Mouse (Mus musculus) megakaryocyte, adult 5-6 weeks (primary cell): ENCODE measurements around the gene Arhgdia. TPM values are rescaled to one million over a fixed set of nuclear protein-coding genes. Genes with fewer than 3 reads are reported as not detected.

Experiments used
- ATAC-seq: 2 replicates; pipeline ENCODE4 v1.8.0; 2016; ENCODE audit warnings: mild to moderate bottlenecking, inconsistent platforms; ENCODE audit not compliant: poor library complexity, severe bottlenecking
- total RNA-seq, 2 experiments: library from RNA; stranded (forward) in 1 of 2; stranded (reverse) in 1 of 2; fragments of 153-499, 151-499 nt in 1 of 2; fragments of 221-1000, 200-1000 nt in 1 of 2; gene quantifications; 2 replicates each; pipeline versions ENCODE4 v1.2.3 to v1.2.4; 2015 to 2017

Arhgdia gene
- total RNA-seq (2015) (506 and 521 TPM in 2 replicates), total RNA-seq (2017) (226 and 275 TPM in 2 replicates)

DNA sequence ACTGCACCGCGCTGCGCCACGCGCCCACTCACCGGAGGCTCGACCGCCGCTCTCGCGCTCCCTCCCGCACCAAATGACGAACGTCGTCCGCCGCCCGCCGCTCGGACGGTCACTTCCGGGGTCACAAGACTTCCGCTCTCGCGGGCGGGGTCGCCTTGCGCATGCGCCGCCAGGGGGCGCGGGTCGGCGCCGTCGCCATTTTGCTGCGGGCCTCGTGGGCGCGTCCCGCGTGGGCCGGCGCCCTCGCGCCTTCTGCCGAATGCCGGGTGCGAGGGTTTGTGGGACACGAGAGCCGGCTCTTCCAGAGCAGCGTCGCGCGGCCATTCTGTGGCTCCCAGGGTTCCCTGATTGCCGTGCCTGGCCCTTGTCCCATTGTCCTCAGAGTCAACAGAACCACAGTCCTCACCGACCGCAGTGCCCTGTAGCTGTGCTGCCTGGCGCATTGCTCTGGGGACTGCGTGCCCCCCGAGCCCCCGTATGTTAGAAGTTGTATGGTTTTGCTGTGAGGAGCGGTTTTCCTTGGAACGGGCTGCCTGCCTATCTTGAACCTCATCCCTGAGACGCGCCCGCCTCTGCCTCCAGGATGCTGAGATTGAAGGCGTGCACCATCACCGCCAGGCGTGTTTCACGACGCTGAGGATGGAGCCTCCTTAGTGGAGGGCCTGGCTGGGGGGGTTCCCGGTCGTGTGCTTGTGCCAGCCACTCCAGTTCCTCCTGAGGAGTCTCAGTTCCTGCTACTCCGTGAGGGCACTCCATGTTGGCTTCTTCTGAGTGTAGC is at the start of gene Arhgdia:
TSS of gene Arhgdia (minus strand) at position 135 of the 778 bp plus-strand sequence.
- peak; percentile 46 for ATAC-seq

DNA sequence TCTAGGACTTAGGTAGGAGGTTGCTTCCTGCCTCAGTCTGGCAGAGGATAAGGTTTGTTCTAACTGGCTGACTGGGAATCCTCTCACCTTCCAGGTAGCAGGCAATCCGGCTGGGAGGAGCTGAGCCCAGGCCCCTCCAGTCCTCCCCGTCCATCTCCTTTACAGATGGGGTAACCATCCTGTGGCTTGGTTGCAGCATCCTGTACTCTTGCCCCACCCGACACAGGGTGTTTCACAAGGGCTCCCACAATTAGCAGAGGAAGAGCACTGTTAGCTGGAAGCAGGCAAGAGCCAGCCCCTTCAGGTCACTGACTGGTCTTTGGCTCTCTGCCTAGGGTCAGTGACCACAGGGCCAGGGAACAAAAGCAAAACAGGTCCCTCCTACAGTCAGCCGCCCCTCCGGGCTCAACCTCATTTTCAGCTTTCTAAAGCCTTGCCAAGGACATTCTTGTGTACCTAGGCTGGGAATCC is 49.0 kb upstream of the Arhgdia start:
- peak; percentile 53 for ATAC-seq

- ATAC-seq: peak; percentile 3; the same call in 1 of the 2 replicates
These were observed 48.5 kb upstream of the Arhgdia start for GRCm38 (mm10) chr11:120629911-120630310.

GRCm38 (mm10) chr11:120629341-120629730 is 47.9 kb upstream of the Arhgdia start:
- peak; percentile 29 for ATAC-seq

- no peak for ATAC-seq
These were observed 47.3 kb upstream of the Arhgdia start for GRCm38 (mm10) chr11:120628601-120629340.

DNA sequence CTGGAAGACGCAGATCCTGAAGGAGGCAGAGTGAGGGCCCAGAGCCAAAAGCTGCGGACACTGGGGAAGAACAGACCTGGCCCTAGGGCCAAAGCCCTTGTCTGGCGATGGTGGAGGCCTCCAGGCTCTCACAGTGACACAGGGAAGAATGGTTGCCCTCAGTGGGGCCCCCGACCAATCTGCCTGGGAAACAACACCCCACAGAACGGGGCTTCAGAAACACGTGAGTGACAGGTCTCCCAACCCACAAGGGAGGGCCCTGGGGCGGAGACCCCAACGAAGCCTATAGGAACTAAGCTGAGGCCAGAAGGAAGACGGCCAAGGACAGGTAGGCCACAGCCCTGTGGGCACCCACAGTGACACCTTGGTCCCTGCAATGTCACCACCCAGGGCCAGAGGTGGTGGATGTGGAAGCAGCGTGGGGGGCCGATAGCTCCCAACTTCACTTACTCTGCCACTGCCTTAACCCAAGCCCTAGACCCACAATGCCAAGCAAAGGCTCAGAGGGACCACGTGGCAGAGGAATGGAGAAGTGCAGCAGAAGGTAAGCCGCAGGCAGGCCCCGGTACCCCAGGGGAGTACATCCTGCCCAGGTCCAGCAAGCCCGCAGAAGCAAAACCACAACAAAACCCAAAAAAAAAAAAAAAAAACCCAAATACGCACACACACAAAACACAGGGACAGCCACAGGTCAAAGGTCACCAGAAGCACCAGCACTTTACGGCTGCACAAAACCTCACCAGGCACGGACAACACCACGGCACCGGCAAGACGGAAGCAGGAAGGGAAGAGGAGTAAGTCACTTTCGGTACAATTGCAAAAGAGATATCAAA is 46.3 kb upstream of the Arhgdia start:
- ATAC-seq: peak; percentile 41

DNA sequence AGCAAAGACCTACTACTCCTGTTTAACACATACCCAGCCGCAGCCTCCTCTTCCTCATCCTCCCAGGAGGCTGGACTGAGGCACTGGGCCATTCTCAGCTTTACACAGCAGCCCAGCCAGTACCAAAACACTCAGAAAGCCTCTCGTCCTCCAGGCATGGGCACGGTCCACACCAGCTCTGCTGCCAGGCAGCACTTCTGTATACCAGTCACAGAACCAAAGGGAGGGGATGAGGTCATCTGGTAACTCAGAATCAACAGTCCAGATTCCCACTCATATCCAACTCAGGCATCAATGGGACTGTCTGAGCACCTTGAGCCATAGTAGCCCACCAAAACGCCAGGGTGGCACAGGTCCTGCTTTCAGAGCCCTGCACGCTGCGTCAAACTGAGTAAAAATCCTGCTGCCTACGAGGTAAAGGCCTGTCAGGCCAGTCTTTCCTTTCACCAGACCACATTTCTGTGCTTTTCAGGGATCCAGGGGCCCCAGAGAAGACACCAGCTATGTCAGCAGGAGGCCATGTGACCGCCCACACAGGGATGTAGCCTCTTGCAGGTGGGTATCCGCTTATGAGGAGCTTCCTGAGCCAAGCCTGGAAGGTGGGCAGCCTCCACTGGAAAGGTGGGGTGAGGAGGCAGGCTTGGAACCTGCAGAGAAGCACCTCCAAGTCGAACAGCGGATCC is 45.5 kb upstream of the Arhgdia start:
- ATAC-seq: no peak

GRCm38 (mm10) chr11:120625152-120625775 is 43.8 kb upstream of the Arhgdia start, which contains the start of gene Sirt7:
Gene Sirt7 (minus strand): TSS chr11:120625240.
- ATAC-seq: no peak

GRCm38 (mm10) chr11:120624680-120625111 is 43.3 kb upstream of the Arhgdia start:
- peak; percentile 43 for ATAC-seq

DNA sequence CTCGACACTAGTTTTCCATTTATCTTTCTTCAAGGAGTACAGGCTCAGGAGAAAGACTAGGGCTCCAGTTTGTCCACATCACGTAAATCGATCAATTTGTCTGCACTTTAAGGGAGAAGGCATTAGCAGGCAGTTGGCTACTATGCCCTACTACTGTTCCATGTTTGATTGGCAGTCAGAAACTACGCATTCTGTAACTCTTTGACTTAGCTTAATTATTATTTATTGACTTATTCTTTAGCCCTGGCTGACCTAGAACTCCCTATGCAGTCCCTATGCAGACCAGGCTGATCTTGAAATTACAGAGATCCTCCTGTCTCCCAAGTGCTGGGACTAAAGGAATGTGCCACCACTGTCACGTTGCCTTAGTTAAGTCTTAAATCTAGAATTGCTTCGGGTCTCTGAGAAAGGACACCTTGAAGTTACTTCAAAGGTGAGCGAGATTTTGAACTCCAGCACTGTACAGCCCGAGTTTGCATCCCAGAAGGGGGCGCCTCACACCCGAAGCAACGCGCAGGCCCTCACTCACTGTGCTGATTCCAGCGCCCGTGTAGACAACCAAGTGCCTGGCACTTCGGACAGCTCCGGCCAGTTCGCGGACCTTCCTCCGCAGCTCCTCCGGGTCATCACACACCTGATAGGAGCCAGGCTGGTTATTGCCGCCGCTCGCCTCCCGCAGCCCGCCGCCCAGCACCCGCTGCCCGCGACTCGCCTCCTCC is 42.7 kb upstream of the Arhgdia start:
- peak; percentile 39 for ATAC-seq

GRCm38 (mm10) chr11:120622805-120623204 is 41.4 kb upstream of the Arhgdia start:
- ATAC-seq: no peak

DNA sequence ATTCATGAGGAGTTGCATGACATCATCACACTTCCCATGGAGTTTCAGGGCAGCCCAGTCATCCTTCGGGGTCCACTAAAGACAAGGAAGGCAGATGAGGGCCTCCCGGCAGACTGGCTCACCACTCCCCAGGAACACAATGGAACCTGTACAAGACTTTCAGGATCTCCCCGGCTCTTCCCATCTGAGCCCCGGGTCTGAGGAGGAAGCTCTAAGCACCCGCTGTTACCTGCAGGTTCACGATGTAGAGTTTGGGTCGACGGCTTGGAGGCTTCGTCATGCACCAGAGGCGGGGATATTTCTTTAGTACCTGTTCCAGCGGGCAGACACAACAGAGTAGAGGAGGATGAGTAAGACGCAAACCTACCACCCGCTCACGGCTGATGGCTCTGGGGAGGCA is 38.8 kb upstream of the Arhgdia start:
- no peak for ATAC-seq

DNA sequence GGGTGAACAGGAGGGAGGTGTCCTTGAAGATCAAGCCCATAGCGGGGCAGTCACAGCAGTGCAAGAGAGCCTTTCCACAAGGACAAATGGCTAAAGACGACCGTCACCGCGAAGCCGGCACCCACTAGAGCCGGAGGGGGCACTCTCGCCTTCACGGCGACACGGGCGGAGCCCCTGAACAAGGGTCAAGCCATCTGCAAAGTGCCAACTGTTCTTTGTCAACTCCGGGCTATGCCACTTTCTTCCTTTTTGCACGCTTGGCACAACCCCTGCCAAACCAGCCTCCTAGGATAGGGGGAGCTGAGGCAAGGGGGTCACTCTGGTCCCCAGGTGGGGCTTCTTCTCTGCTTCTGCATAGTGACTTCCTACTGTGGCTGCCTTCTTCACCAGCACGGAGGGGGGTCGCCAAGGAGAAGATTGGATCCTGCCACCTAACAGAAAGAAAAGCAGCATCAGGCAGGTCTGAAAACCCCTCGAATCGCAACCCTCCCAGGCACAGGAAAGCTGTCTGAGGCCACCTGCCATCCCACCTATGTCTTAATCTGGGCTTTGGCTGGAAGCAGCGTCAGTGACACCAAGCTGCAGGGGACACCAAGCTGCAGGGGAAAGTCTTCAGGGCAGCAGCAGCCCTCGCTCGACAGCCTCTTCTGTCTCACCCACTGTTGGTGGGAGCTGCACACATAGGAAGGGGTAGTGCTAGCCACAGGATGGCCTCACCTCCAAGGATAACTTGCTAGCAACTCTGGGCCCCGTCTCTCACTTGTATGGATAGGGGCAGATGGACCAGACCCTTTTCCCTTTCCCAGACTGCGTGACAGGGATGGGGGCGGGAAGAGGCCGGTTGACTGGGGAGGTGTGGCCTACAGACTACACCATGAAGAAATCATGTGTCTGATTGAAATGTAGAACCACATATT is 37.5 kb upstream of the Arhgdia start:
- no peak for ATAC-seq

DNA sequence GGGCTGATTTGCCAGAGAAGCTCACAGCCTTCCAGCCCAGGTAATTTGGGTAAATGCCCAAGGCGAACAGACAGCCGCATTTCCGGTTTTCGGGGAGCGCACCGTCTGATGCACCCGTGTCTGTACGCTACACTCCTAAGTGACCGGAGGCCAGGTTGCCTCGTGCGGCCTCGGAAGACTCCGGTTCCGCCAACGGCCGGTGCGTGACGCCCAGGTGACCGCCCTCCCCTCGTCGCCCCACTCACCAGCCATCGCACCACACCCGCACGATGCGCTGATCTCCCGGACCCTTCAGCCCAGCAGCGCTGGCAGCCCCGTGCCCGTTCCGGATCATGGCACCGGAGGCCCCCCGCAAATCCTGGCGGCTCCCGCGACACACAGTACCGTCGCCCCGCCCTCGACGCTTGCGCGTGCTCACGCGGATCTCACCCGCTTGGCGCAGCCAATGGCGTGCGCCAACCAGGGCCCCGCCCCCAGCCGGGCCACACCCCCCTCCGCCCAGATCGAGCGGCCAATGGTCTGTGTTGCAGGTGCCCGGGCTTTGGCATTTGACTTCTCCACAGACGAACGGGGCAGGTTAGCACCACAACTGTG is 36.2 kb upstream of the Arhgdia start, which contains the start of gene Pcyt2:
TSS of gene Pcyt2 (minus strand) at position 418 of the 594 bp plus-strand sequence.
- ATAC-seq: peak; percentile 98

DNA sequence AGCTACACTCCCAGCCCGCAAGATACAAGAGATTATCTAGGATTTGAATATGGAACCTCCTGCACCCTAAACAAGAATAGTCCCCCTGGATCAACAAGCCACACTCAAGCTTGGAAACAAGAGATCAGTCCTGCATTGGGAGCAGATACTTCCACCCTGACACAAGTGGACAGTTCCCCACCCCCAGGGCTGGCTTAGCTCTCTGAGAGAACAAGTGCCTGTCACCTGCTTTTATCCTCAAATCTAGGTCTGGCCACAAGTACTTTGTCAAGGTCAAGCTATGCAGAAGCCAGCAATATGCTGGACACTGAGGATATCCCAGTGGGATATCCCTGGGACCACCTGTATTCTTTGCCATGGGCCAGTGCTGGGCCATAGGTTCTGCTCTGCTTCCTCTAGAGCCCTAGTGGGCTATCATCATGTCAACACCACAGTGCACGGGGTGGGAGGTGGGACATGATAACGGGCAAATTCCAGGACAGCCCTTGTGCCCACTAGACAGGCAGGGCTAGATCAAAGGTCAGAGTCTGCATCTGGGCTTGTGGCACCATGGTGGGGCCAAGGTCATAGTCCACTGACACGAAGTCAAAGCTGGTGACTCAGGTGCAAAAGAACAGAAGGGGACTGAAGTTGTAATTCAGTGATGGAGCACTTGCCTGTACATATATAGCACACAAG is 35.3 kb upstream of the Arhgdia start:
- ATAC-seq: no peak

- no peak for ATAC-seq
These were observed 34.3 kb upstream of the Arhgdia start for GRCm38 (mm10) chr11:120615606-120616203.

DNA sequence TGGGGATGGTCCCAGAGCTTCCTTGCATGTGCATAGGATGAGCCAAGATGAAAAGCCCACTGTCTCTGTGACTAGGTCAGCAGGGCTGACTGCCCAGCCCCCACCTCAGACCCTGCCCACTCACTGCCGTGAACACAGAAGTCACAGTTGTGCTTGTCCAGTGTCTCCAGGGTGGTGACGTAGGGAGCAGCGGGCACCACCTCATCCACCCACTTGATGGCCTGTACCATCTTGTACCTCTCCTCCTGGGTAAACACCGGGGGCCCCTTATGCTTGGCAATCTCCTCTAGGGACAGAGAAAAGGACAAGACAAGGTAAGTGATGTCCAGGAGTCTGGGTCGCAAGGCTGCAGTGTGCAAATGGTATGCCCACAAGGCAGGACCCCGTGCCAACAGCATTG is 33.7 kb upstream of the Arhgdia start:
- no peak for ATAC-seq
